Mouse (Mus musculus): ENCODE data around the gene Pdzk1. TPM values are rescaled to one million over a fixed set of nuclear protein-coding genes. Genes with fewer than 3 reads are reported as not detected.

The Pdzk1 gene
- polyA plus RNA-seq, 1 experiment from 2014 or later, result not detected

DNA sequence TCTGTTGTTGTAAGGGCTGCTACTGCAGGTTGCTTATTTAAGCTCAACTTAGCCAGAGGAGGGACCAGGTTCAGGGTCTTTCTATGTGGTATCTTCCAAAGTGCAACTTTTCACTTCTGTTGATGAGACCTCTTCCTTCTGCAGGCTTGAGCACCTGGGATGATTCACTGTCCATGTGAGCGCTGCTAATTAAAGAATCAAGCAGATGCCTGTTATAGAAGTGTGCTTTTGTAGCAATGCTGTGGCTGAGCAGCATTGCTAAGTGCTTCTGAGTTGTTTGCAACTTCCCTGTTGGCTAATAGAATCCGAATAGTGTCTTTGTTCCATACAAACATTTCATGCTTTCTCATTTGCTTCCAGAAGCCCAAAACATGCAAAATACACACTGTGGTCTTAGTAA is 41.2 kb downstream of the Pdzk1 start:
- Histone ChIP-seq H3K4me2 (no peak overlapping the region), H3K4me1 (no peaks in the 10 kb centered on the region), H3K9me3 (no peaks in the 10 kb centered on the region), H3K27ac (no peak overlapping the region), H3K27me3 (no peaks in the 10 kb centered on the region), H3K4me3 (replicated peaks) (no peak overlapping the region), H3K36me3 (replicated peaks) (peaks cover 72% of the 10 kb centered on the region), H3K9ac (no peak overlapping the region)
- ATAC-seq (ENCODE audit: low FRiP score), result no peak
- 94% methylated on average over 2 of the region's 2 CpGs for WGBS

DNA sequence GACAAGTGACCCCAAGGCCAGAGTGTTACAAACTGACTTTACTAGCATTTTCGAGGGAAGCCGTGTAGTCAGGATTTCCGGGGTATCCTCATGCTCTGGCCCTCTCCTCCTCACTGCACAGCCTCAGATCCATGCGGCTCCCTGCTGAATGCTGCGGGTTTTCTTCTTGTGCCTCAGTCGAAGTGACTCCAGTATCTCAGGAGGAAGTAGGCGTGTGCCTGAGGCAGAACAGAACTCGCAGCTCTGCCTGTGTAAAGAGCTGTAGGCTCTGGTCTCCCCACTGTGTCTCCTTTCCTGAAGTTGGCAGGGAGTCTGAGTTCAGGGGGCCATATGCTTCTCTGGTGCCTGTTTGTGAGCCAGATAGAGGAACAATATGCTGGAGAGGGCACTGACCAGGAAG is 42.0 kb downstream of the Pdzk1 start:
- no peaks in the 10 kb centered on the region for H3K27me3 ChIP-seq
- no peak overlapping the region for H3K4me2 ChIP-seq
- H3K9me3 ChIP-seq, result no peaks in the 10 kb centered on the region
- H3K4me3 ChIP-seq (replicated peaks), result no peak overlapping the region
- H3K27ac ChIP-seq, result no peak overlapping the region
- 92% methylated on average over 8 of the region's 8 CpGs for WGBS
- H3K9ac ChIP-seq, result no peak overlapping the region
- peaks cover 76% of the 10 kb centered on the region for H3K36me3 ChIP-seq (replicated peaks)
- H3K4me1 ChIP-seq, result no peaks in the 10 kb centered on the region
- ATAC-seq (ENCODE audit: low FRiP score), result no peak

DNA sequence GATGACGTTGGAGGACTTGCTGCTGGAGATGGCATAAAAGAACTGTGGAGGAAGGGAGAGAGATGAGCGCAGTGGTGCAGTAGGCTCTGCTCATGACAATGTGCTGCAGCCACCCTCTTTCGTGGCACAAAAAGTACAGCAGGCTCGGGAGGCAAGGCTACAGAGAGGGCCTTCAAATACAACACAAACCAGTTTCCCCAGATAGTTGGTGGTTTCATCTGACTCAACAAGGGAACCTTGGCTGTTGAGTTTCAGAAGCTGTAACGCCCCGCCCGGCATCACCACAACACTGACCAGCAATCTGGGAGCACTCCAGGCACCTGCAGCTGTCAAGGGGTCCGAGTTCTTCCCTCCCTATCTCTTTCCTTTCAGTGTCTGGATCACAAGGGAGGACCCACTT is 43.4 kb downstream of the Pdzk1 start:
- H3K9me3 ChIP-seq, result no peaks in the 10 kb centered on the region
- 95% methylated on average over 8 of the region's 8 CpGs for WGBS
- H3K27ac ChIP-seq, result no peak overlapping the region
- H3K4me1 ChIP-seq, result no peaks in the 10 kb centered on the region
- no peak for ATAC-seq (ENCODE audit: low FRiP score)
- H3K4me3 ChIP-seq (replicated peaks), result no peak overlapping the region
- no peaks in the 10 kb centered on the region for H3K27me3 ChIP-seq
- peaks cover 73% of the 10 kb centered on the region for H3K36me3 ChIP-seq (replicated peaks)
- H3K4me2 ChIP-seq, result no peak overlapping the region
- H3K9ac ChIP-seq, result no peak overlapping the region

DNA sequence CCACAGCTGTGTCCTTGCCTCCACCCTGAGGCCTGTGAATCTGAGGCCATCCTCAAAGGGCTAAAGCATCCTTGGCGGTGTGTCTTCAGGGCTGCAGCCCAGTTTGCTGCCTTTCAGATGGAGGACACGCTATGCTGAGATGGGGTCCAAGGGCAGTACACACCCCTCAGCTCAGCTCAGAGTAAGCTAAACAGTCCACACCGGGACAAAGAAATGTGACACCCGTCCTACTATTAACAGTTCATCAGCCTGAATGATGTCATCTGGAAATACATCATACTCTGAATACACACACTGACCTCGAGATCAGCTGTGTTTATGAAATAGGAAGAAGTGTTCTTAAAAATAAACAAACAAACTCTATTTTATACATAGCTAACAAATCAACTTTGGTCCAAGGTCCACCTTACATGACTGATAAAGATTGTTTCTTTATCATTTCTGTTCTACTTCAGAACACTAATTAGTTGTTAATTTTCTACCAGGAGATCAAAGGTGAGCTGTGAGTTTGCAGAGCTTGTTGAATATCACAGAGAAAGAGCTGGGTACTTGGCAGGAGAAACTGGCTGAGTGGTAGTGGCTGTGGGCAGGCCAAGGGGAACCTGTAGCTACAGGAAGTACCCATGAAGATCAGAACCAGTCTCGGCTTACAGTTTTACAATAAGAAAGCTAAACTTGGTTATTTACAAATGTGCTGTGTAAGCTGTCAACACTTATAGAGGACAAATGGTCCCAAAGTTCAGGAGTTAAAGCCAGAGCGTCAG is 45.9 kb downstream of the Pdzk1 start:
- Histone ChIP-seq H3K9me3 (no peaks in the 10 kb centered on the region), H3K27me3 (no peaks in the 10 kb centered on the region), H3K4me3 (replicated peaks) (no peak overlapping the region), H3K27ac (no peak overlapping the region), H3K36me3 (replicated peaks) (peaks cover 67% of the 10 kb centered on the region), H3K4me2 (no peak overlapping the region), H3K4me1 (no peaks in the 10 kb centered on the region), H3K9ac (no peak overlapping the region)
- 86% methylated on average over 7 of the region's 7 CpGs for WGBS
- ATAC-seq (ENCODE audit: low FRiP score), result no peak

DNA sequence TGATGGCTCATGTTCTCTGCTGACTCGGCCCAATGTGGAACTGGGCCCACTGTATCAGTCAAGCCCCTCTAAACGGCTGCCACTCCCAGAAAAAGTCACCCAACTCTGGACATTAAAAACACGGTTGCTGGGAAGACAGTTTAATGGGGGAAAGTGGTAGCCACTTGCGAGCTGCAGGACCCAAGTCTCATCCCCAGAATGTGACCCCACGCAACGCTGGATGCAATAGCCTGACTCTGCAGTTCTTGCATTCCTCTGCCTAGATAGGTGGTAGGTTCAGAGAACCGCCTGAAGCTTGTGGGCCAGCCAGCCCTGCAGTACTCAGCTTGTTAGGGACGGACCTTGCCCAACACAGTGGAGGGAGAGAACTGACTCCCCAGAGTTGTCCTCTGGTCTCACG is 50.5 kb downstream of the Pdzk1 start:
- H3K4me1 ChIP-seq, result no peaks in the 10 kb centered on the region
- H3K27me3 ChIP-seq, result no peaks in the 10 kb centered on the region
- no peaks in the 10 kb centered on the region for H3K9me3 ChIP-seq
- no peak overlapping the region for H3K4me2 ChIP-seq
- no peak overlapping the region for H3K27ac ChIP-seq
- H3K4me3 ChIP-seq (replicated peaks), result no peak overlapping the region
- WGBS, result 91% methylated on average over 9 of the region's 9 CpGs
- H3K36me3 ChIP-seq (replicated peaks), result peaks cover 55% of the 10 kb centered on the region
- no peak for ATAC-seq (ENCODE audit: low FRiP score)
- H3K9ac ChIP-seq, result no peak overlapping the region

DNA sequence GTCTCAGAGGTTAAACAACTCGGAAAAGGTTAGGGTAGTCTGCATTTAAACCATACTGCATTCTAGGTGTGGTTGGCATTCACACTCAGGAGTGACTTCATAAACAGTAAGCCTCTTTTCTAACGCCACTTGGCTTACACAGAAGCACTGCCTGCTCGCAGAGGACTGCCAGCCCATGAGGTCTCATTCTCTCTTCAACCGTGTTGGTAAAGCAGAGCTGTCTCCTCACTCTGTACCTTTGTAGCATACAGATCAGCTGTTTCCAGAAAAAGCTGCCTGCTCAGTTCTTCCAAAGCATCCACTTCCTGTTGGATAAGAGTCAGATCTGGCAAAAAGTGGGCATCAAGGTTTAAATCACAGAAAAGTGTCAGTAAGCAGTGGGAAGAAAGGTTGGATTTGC is 51.3 kb downstream of the Pdzk1 start:
- Histone ChIP-seq H3K4me3 (replicated peaks) (no peak overlapping the region), H3K36me3 (replicated peaks) (peaks cover 47% of the 10 kb centered on the region), H3K9me3 (no peaks in the 10 kb centered on the region), H3K4me1 (no peaks in the 10 kb centered on the region), H3K27ac (no peak overlapping the region), H3K27me3 (no peaks in the 10 kb centered on the region), H3K4me2 (no peak overlapping the region), H3K9ac (no peak overlapping the region)
- ATAC-seq (ENCODE audit: low FRiP score), result no peak
- 90% methylated on average over 4 of the region's 4 CpGs for WGBS

DNA sequence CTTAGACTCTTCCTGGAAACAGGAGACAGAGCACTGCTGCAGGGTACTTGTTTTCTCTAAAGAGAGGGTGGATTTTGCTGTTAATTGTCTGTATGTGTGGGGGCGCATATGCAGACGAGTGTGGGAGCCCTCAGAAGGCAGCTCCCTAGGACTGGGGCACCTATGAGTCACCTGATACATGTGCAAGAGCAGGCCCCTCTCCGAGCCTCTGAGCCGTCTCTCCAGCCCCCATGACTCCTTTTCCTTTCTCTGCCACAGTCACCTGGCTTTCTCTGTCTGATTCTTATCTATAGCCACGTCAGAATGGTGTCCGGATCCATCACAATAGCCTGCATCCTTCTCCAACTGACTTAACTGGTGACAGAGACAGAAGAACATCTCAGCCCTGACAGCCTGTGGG is 52.5 kb downstream of the Pdzk1 start:
- Histone ChIP-seq H3K9me3 (no peaks in the 10 kb centered on the region), H3K4me2 (no peak overlapping the region), H3K27me3 (no peaks in the 10 kb centered on the region), H3K4me1 (no peaks in the 10 kb centered on the region), H3K9ac (no peak overlapping the region), H3K36me3 (replicated peaks) (peaks cover 48% of the 10 kb centered on the region), H3K4me3 (replicated peaks) (no peak overlapping the region), H3K27ac (no peak overlapping the region)
- 83% methylated on average over 6 of the region's 6 CpGs for WGBS
- no peak for ATAC-seq (ENCODE audit: low FRiP score)

DNA sequence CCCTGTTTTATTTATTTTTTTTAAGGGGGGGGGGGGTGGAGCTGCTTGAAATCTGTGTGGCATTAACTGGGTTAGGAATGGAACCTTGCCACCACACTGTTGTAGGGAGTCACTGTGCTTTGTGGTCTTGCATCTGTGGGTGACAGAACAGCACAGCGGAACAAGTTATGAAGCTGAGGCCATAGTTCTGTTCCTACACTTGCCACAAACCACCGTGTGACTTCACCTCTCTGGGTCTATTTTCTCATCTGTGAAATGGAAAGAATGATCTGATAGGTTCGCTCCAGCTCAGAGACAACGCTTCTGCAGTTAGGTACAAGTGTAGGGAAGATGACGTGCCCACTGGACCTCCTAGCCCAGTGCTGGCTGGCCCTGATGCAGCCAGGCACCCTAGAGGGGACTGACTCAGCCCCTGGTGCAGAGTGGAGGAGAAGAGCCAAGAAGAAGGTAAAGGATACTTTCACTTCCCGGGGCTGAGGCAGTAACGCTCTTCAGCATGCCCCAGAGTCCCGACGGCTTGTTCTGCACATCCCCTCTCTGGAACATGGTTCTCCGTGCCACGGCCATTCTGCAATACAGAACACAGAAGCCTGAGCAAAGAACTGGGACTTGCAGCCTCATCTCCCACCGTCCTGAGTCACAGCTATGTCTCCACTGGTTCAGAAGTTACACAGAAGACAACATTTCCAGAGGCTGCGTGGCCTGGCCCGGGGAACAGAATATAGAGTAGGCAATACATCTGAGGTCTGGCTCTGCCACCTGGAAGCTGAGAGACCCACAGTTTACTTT is 53.2 kb downstream of the Pdzk1 start:
- no peak overlapping the region for H3K9ac ChIP-seq
- no peaks in the 10 kb centered on the region for H3K9me3 ChIP-seq
- 93% methylated on average over 14 of the region's 14 CpGs for WGBS
- peaks cover 53% of the 10 kb centered on the region for H3K36me3 ChIP-seq (replicated peaks)
- H3K27ac ChIP-seq, result no peak overlapping the region
- ATAC-seq (ENCODE audit: low FRiP score), result no peak
- H3K4me3 ChIP-seq (replicated peaks), result no peak overlapping the region
- H3K4me2 ChIP-seq, result no peak overlapping the region
- H3K4me1 ChIP-seq, result no peaks in the 10 kb centered on the region
- H3K27me3 ChIP-seq, result no peaks in the 10 kb centered on the region

DNA sequence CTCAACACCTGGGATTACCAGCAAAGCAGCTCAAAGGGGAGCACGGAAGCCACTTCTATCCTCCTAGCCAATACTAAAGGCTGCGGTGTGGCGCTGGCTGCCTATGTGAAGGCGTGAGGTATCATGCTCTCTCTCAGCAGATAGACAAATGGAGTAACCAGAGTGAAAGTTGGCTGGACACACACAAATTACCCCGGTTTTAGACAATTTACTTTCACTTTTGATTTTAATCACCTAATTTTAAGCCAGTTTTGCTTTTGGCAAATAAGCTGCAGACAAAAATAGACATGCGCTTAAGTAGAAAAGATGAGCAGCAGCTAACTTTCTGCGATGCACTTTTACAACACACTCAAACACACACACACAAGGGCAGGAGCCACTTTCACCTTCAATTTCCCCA is 54.6 kb downstream of the Pdzk1 start:
- 97% methylated on average over 7 of the region's 7 CpGs for WGBS
- Histone ChIP-seq H3K9ac (no peak overlapping the region), H3K4me2 (no peak overlapping the region), H3K36me3 (replicated peaks) (peaks cover 55% of the 10 kb centered on the region), H3K9me3 (no peaks in the 10 kb centered on the region), H3K27me3 (no peaks in the 10 kb centered on the region), H3K27ac (no peak overlapping the region), H3K4me1 (no peaks in the 10 kb centered on the region), H3K4me3 (replicated peaks) (no peak overlapping the region)
- ATAC-seq (ENCODE audit: low FRiP score), result no peak

DNA sequence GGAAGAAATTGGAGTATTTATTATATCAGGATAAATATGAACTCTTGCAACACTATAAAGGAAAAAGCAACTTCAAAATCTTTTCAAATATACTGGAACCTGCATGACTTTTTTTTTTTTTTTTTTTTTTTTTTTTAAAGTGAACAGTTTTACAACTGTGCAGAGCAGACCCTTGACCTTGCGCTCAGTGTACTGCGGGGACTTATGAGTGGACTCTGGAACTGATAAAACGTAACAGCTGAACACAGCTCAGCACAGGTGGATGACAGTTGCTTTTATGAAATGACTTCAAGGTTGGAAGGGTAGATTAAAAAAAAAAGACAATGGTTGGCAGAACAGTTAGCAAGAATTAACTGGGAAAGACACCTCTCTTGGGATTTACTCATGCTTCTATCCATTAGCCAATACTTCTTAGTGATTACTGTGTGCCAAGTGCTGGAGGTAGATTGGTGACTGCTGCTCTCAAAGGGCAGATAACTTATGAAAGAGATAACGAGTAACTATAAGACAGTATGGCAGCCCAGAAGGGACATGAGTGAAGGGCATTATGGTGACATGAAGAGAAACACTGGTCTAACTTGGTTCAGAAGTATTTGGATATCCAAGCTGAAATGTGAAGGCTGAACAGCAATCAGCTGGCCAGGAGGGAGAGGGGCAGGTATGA is 73.4 kb downstream of the Pdzk1 start:
- Histone ChIP-seq H3K27ac (no peak overlapping the region), H3K9me3 (no peaks in the 10 kb centered on the region), H3K36me3 (replicated peaks) (peaks cover 7% of the 10 kb centered on the region; the same call in 1 of the 2 replicates), H3K9ac (no peak overlapping the region), H3K27me3 (peaks cover 9% of the 10 kb centered on the region), H3K4me3 (replicated peaks) (no peak overlapping the region), H3K4me2 (no peak overlapping the region), H3K4me1 (peaks cover 10% of the 10 kb centered on the region)
- 91% methylated on average over 4 of the region's 4 CpGs for WGBS
- ATAC-seq (ENCODE audit: low FRiP score), result no peak

DNA sequence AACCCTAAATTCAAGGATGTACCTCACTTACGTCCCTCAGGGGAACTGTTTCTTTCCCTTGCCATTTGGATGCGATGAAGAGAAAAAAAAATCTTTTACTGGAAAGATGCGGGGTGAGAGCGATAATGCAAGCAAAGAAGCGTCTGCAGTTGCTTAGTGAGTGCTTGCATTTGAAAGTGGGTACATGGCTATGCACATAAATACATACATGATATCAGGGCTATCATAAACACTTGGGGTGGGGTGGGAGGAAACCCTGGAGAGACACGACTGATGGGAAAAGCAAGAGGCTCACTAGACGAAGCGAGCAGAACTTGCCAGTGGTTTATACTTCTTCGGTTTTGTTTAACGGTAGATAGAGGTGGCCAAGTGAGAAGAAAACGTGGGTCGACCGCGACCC is 75.3 kb downstream of the Pdzk1 start, which contains the start of gene Gja5:
Gene Gja5 (plus strand): TSS at position 301 of the 400 bp plus-strand sequence.
- peaks cover 10% of the 10 kb centered on the region for H3K4me1 ChIP-seq
- WGBS, result 14% methylated on average over 14 of the region's 14 CpGs
- no peak within 1 kb of the TSS for H3K27ac ChIP-seq
- peak within 1 kb of the TSS; percentile 90 for H3K9ac ChIP-seq
- ATAC-seq (ENCODE audit: low FRiP score), result no peak
- H3K4me2 ChIP-seq, result peak within 1 kb of the TSS; percentile 85
- no peaks in the 10 kb centered on the region for H3K36me3 ChIP-seq (replicated peaks)
- no peaks in the 10 kb centered on the region for H3K9me3 ChIP-seq
- H3K27me3 ChIP-seq, result peaks cover 14% of the 10 kb centered on the region
- peak within 1 kb of the TSS; percentile 88 for H3K4me3 ChIP-seq (replicated peaks)

DNA sequence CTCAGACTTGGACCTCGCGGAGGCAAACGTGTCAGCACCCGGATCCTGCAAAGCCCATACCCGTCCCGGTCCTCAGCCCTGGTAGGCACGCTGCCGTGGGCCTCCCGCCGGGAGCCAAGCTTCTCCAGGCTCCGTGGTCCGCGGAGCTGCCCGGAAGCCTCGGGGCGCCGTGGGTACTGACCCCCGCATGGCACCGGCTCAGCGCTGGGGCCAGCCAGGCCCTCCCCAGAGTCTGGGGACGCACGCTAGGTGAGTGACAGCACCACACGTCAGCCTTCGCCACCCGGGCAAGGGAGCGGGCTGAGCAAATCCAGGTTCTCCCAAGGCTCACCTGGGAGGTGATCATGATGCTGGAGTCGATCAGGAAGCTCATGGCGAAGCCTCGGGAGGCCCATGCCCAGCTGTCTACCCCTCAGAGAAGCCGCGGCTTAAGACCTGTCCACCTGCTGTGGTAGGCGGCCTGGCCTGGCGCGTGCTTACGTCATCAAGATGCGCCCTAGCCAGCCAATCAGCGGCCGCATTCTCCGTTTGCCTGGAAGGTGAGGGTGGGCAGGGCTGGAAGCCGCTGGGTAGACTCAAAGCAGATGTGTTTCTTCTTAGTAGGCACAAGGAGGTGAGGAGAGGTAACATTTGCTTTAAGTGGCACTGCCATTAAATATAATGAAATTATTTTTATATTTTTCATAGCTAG is 75.9 kb downstream of the Pdzk1 start, which contains the start of gene Gpr89:
Gene Gpr89 (minus strand): TSS at position 496 of the 691 bp plus-strand sequence.
- Histone ChIP-seq H3K27me3 (peaks cover 14% of the 10 kb centered on the region), H3K9me3 (no peaks in the 10 kb centered on the region), H3K4me1 (peaks cover 10% of the 10 kb centered on the region), H3K4me3 (replicated peaks) (peak within 1 kb of the TSS; percentile 88), H3K9ac (peak within 1 kb of the TSS; percentile 90), H3K4me2 (peak within 1 kb of the TSS; percentile 85), H3K36me3 (replicated peaks) (no peaks in the 10 kb centered on the region), H3K27ac (no peak within 1 kb of the TSS)
- WGBS, result under 1% methylated on average over 40 of the region's 40 CpGs
- ATAC-seq (ENCODE audit: low FRiP score), result peak; percentile 99

Data from forebrain, embryonic 12.5 days (tissue).